Mouse (Mus musculus) embryonic facial prominence, embryonic 11.5 days (tissue): Measurements from ENCODE around the gene Cux2. TPM values are rescaled to one million over a fixed set of nuclear protein-coding genes. Genes with fewer than 3 reads are reported as not detected.

Experiments
- ATAC-seq: fragments of 200-750 bp; cut with Nextera tagmentation; replicated peaks from 2 replicates; pipeline ENCODE4 v1.8.0; 2017; ENCODE audit warnings: low read depth; ENCODE audit not compliant: insufficient number of reproducible peaks, low FRiP score, low TSS enrichment
- DNase-seq: peaks from one replicate; pipeline ENCODE4 v3.0.0-alpha.2; 2015; ENCODE audit warnings: low spot score
- H3K27ac ChIP-seq: fragments of 300-500 bp; sonication (generic); replicated peaks from 2 replicates; pipeline ENCODE4 v1.5.1; 2014; ENCODE audit warnings: mild to moderate bottlenecking, low read depth, low read length, control low read depth
- H3K27me3 ChIP-seq: fragments of 300-500 bp; sonication (generic); 2 replicates; pipeline ENCODE4 v1.6.1; 2014; ENCODE audit warnings: mild to moderate bottlenecking, low read length, moderate library complexity, mixed read lengths; ENCODE audit not compliant: control insufficient read depth, insufficient read depth
- H3K36me3 ChIP-seq: fragments of 300-500 bp; sonication (generic); replicated peaks from 2 replicates; pipeline ENCODE4 v1.6.1; 2014; ENCODE audit warnings: low read depth, mild to moderate bottlenecking, low read length, moderate library complexity, mixed read lengths; ENCODE audit not compliant: control insufficient read depth, insufficient read depth
- H3K4me1 ChIP-seq: fragments of 300-500 bp; sonication (generic); 2 replicates; pipeline ENCODE4 v1.6.1; 2014; ENCODE audit warnings: low read length, mixed read lengths; ENCODE audit not compliant: control insufficient read depth, insufficient read depth
- H3K4me2 ChIP-seq: fragments of 300-500 bp; sonication (generic); 2 replicates; pipeline ENCODE4 v1.6.1; 2014; ENCODE audit warnings: low read depth, mild to moderate bottlenecking, control low read depth, low read length, moderate library complexity
- H3K4me3 ChIP-seq: fragments of 300-500 bp; sonication (generic); 2 replicates; pipeline ENCODE4 v1.5.1; 2014; ENCODE audit warnings: low read depth, low read length, control low read depth
- H3K9ac ChIP-seq: fragments of 300-500 bp; sonication (generic); replicated peaks from 2 replicates; pipeline ENCODE4 v1.6.1; 2014; ENCODE audit warnings: mild to moderate bottlenecking, control low read depth, low read length
- H3K9me3 ChIP-seq: fragments of 300-500 bp; sonication (generic); replicated peaks from 2 replicates; pipeline ENCODE4 v1.6.1; 2016; ENCODE audit warnings: mild to moderate bottlenecking, low read length, inconsistent platforms, mixed read lengths; ENCODE audit not compliant: control insufficient read depth
- WGBS: fragments of 180-500 bp; shearing (Covaris S2); extraction: QIAGEN DNeasy Blood & Tissue Kit; methylation state at CpG from one replicate; pipeline ENCODE4 v1.1.7; 2014; 5-methylcytosine and 5-hydroxymethylcytosine counted together
- polyA plus RNA-seq: library from polyadenylated mRNA; unstranded; fragments of >200 nt; fragmentation: Nextera tagmentation; extraction: Ambion mirVana; gene quantifications from 2 replicates; pipeline ENCODE4 v1.2.1, GENCODE M21; 2014

The Cux2 gene
- polyA plus RNA-seq: 4.5 and 6.2 TPM in 2 replicates

- peak within 1 kb of the TSS; percentile 79 for H3K9ac ChIP-seq
- WGBS: 2% methylated on average over 88 of the region's 90 CpGs
- peaks cover 29% of the 10 kb centered on the region for H3K27me3 ChIP-seq
- H3K27ac ChIP-seq: peak within 1 kb of the TSS; percentile 28; the same call in 1 of the 2 replicates
- H3K4me3 ChIP-seq: peak within 1 kb of the TSS; percentile 78
- H3K9me3 ChIP-seq: no peaks in the 10 kb centered on the region
- DNase-seq (peak; percentile 89), ATAC-seq (peak; percentile 80)
- H3K36me3 ChIP-seq: no peaks in the 10 kb centered on the region
- H3K4me2 ChIP-seq: peak within 1 kb of the TSS; percentile 75
- H3K4me1 ChIP-seq: peaks cover 6% of the 10 kb centered on the region
Measured at GRCm38 (mm10) chr5:122050017-122050831, at the start of gene Cux2. Gene Cux2, minus strand, starts transcription at chr5:122050102.

GRCm38 (mm10) chr5:122094439-122094838 lies 44.5 kb upstream of the Cux2 start:
- 94% methylated on average over 10 of the region's 10 CpGs for WGBS
- Histone ChIP-seq H3K36me3 (no peaks in the 10 kb centered on the region), H3K9ac (no peak overlapping the region), H3K27ac (no peak overlapping the region), H3K9me3 (no peaks in the 10 kb centered on the region), H3K4me3 (no peak overlapping the region), H3K4me2 (no peak overlapping the region), H3K27me3 (no peaks in the 10 kb centered on the region), H3K4me1 (no peaks in the 10 kb centered on the region)
- no peak for DNase-seq
- ATAC-seq: no peak

GRCm38 (mm10) chr5:122093734-122094133 lies 43.8 kb upstream of the Cux2 start:
- Histone ChIP-seq H3K9ac (no peak overlapping the region), H3K4me2 (no peak overlapping the region), H3K27ac (no peak overlapping the region), H3K27me3 (no peaks in the 10 kb centered on the region), H3K4me3 (no peak overlapping the region), H3K4me1 (no peaks in the 10 kb centered on the region), H3K36me3 (no peaks in the 10 kb centered on the region), H3K9me3 (no peaks in the 10 kb centered on the region)
- ATAC-seq (no peak), DNase-seq (no peak)
- 86% methylated on average over 14 of the region's 14 CpGs for WGBS

GRCm38 (mm10) chr5:122092794-122093193 lies 42.9 kb upstream of the Cux2 start:
- no peaks in the 10 kb centered on the region for H3K9me3 ChIP-seq
- no peak overlapping the region for H3K4me3 ChIP-seq
- ATAC-seq: no peak
- H3K27ac ChIP-seq: no peak overlapping the region
- no peaks in the 10 kb centered on the region for H3K36me3 ChIP-seq
- H3K27me3 ChIP-seq: no peaks in the 10 kb centered on the region
- H3K9ac ChIP-seq: no peak overlapping the region
- no peak for DNase-seq
- no peaks in the 10 kb centered on the region for H3K4me1 ChIP-seq
- WGBS: 55% methylated on average over 11 of the region's 11 CpGs
- H3K4me2 ChIP-seq: no peak overlapping the region

GRCm38 (mm10) chr5:122091070-122091469 lies 41.2 kb upstream of the Cux2 start:
- WGBS: 16% methylated on average over 15 of the region's 15 CpGs
- DNase-seq (peak; percentile 81), ATAC-seq (no peak)
- no peaks in the 10 kb centered on the region for H3K4me1 ChIP-seq
- H3K9ac ChIP-seq: no peak overlapping the region
- no peak overlapping the region for H3K27ac ChIP-seq
- H3K27me3 ChIP-seq: no peaks in the 10 kb centered on the region
- no peak overlapping the region for H3K4me2 ChIP-seq
- H3K9me3 ChIP-seq: no peaks in the 10 kb centered on the region
- H3K4me3 ChIP-seq: no peak overlapping the region
- no peaks in the 10 kb centered on the region for H3K36me3 ChIP-seq

- no peak for DNase-seq
- 77% methylated on average over 8 of the region's 8 CpGs for WGBS
- Histone ChIP-seq H3K4me1 (no peaks in the 10 kb centered on the region), H3K27me3 (no peaks in the 10 kb centered on the region), H3K27ac (no peak overlapping the region), H3K4me2 (no peak overlapping the region), H3K9me3 (no peaks in the 10 kb centered on the region), H3K36me3 (no peaks in the 10 kb centered on the region), H3K9ac (no peak overlapping the region), H3K4me3 (no peak overlapping the region)
- no peak for ATAC-seq
Measured at GRCm38 (mm10) chr5:122089664-122090063, 39.8 kb upstream of the Cux2 start.

GRCm38 (mm10) chr5:122088917-122089316 lies 39.0 kb upstream of the Cux2 start:
- no peak overlapping the region for H3K27ac ChIP-seq
- 3% methylated on average over 5 of the region's 5 CpGs for WGBS
- no peaks in the 10 kb centered on the region for H3K36me3 ChIP-seq
- H3K4me2 ChIP-seq: no peak overlapping the region
- no peaks in the 10 kb centered on the region for H3K4me1 ChIP-seq
- H3K9me3 ChIP-seq: no peaks in the 10 kb centered on the region
- no peak overlapping the region for H3K9ac ChIP-seq
- ATAC-seq (peak; percentile 87), DNase-seq (peak; percentile 90)
- H3K27me3 ChIP-seq: no peaks in the 10 kb centered on the region
- H3K4me3 ChIP-seq: no peak overlapping the region

GRCm38 (mm10) chr5:122086121-122086520 lies 36.2 kb upstream of the Cux2 start:
- H3K9me3 ChIP-seq: no peaks in the 10 kb centered on the region
- no peak overlapping the region for H3K27ac ChIP-seq
- H3K27me3 ChIP-seq: no peaks in the 10 kb centered on the region
- no peak overlapping the region for H3K9ac ChIP-seq
- H3K4me1 ChIP-seq: no peaks in the 10 kb centered on the region
- no peak overlapping the region for H3K4me2 ChIP-seq
- 75% methylated on average over 3 of the region's 3 CpGs for WGBS
- no peak overlapping the region for H3K4me3 ChIP-seq
- H3K36me3 ChIP-seq: no peaks in the 10 kb centered on the region
- ATAC-seq (no peak), DNase-seq (no peak)
